20 mouse cellular contexts compared by ENCODE assay signal in the genomic region with DNA sequence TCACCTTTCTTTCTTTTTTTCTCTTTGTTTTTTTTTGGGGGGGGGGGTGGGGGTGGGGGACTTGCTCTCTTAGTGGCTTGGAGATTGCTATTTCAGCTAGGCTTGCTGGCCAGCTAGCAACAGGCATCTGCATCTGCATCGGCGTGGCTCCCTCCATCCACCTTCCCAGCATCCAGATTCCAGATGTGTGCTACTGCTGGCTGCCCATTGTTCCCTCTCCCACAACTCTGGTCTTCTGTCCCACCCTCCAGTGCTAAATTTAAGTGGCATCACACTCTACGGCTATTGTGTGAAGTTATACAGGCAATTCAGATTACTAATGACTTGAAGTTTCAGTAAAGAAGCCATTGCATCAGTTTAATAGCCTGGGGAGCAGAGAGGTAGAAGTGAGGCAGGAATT. TPM values are rescaled to one million over a fixed set of nuclear protein-coding genes. Genes with fewer than 3 reads are reported as not detected.
DNase-seq lines count a peak whose midpoint lies in the region; ATAC-seq and TF ChIP-seq lines count a peak whose summit lies in the region.
"Had no signal": no experiment of that assay in that cellular context is flagged by ENCODE, and none has a peak within 500 bp of the region (broad histone marks: within the 10 kb centered on the region; RNA-seq: fewer than 3 reads in every experiment).

No protein-coding gene starts in this region.

- TF ChIP-seq POLR2A in kidney, adult 2 months (IDR thresholded peaks at IDR 0.05; ENCODE audit: low read depth, low read length) = no peak

- H3K9me3 ChIP-seq in forebrain, embryonic 10.5 days = peaks cover 3% of the 10 kb centered on the region; the same call in 1 of the 2 replicates
- H3K9me3 ChIP-seq in forebrain, embryonic 14.5 days (replicated peaks; ENCODE audit: control insufficient read depth, low read length) = no peaks in the 10 kb centered on the region
- H3K9me3 ChIP-seq in heart, embryonic 15.5 days (replicated peaks) = no peaks in the 10 kb centered on the region
- H3K9me3 ChIP-seq in limb, embryonic 10.5 days (replicated peaks) = no peaks in the 10 kb centered on the region
- H3K9me3 ChIP-seq: neural tube, embryonic 15.5 days had no signal

- WGBS in forebrain, embryonic 10.5 days = 32% methylated on average over 3 of the region's 3 CpGs
- 37% methylated on average over 3 of the region's 3 CpGs for WGBS in forebrain, embryonic 14.5 days
- WGBS in heart, embryonic 15.5 days = 45% methylated on average over 3 of the region's 3 CpGs
- 32% methylated on average over 3 of the region's 3 CpGs for WGBS in limb, embryonic 10.5 days
- 80% methylated on average over 3 of the region's 3 CpGs for WGBS in kidney, adult 2 months

- no peak for ATAC-seq in forebrain, embryonic 14.5 days
- ATAC-seq in heart, embryonic 15.5 days (replicated peaks; ENCODE audit: insufficient number of reproducible peaks, insufficient read depth, low FRiP score, low read depth) = no peak
- ATAC-seq: activated CD4-positive, CD25-positive, alpha-beta regulatory T cell, adult 4 months; lung, postnatal 0 days; Patski had no signal

- H3K9ac ChIP-seq in forebrain, embryonic 14.5 days (ENCODE audit: low read length) = no peak overlapping the region
- H3K9ac ChIP-seq in heart, embryonic 15.5 days = no peak overlapping the region
- H3K9ac ChIP-seq: neural tube, embryonic 15.5 days had no signal

- TF ChIP-seq CTCF in kidney, adult 2 months (conservative IDR thresholded peaks at IDR 0.05; ENCODE audit: insufficient read depth, insufficient read length, low read depth, low read length) = no peak

- peaks cover 29% of the 10 kb centered on the region for H3K4me1 ChIP-seq in forebrain, embryonic 10.5 days
- H3K4me1 ChIP-seq in forebrain, embryonic 14.5 days (ENCODE audit: control insufficient read depth, insufficient read depth, low read length) = peaks cover 7% of the 10 kb centered on the region
- peaks cover 20% of the 10 kb centered on the region for H3K4me1 ChIP-seq in heart, embryonic 15.5 days (replicated peaks)
- H3K4me1 ChIP-seq in limb, embryonic 10.5 days = peaks cover 34% of the 10 kb centered on the region
- peaks cover 4% of the 10 kb centered on the region; the same call in 1 of the 2 replicates for H3K4me1 ChIP-seq in kidney, adult 2 months (ENCODE audit: control insufficient read depth, insufficient read depth, low read length)

- H3K36me3 ChIP-seq in forebrain, embryonic 10.5 days (replicated peaks) = no peaks in the 10 kb centered on the region
- no peaks in the 10 kb centered on the region for H3K36me3 ChIP-seq in forebrain, embryonic 14.5 days (ENCODE audit: control insufficient read depth, insufficient read depth, low read length)
- no peaks in the 10 kb centered on the region for H3K36me3 ChIP-seq in heart, embryonic 15.5 days
- no peaks in the 10 kb centered on the region for H3K36me3 ChIP-seq in limb, embryonic 10.5 days
- no peaks in the 10 kb centered on the region for H3K36me3 ChIP-seq in kidney, adult 2 months (ENCODE audit: control insufficient read depth, insufficient read depth, low read length)
- H3K36me3 ChIP-seq: neural tube, embryonic 15.5 days had no signal

- H3K27ac ChIP-seq in forebrain, embryonic 10.5 days = peak overlapping the region; percentile 86
- no peak overlapping the region for H3K27ac ChIP-seq in forebrain, embryonic 14.5 days (ENCODE audit: low read depth, low read length)
- peak overlapping the region; percentile 87 for H3K27ac ChIP-seq in heart, embryonic 15.5 days
- peak overlapping the region; percentile 91 for H3K27ac ChIP-seq in limb, embryonic 10.5 days
- H3K27ac ChIP-seq in kidney, adult 2 months (ENCODE audit: insufficient read depth, low read depth, low read length) = no peak overlapping the region
- H3K27ac ChIP-seq: left cerebral cortex, adult 2 months; neural tube, embryonic 15.5 days had no signal

- H3K4me3 ChIP-seq in forebrain, embryonic 10.5 days = peak overlapping the region; percentile 46; the same call in 1 of the 2 replicates
- no peak overlapping the region for H3K4me3 ChIP-seq in forebrain, embryonic 14.5 days (ENCODE audit: low read depth, low read length)
- H3K4me3 ChIP-seq in heart, embryonic 15.5 days = no peak overlapping the region
- peak overlapping the region; percentile 45 for H3K4me3 ChIP-seq in limb, embryonic 10.5 days
- no peak overlapping the region for H3K4me3 ChIP-seq in kidney, adult 2 months (ENCODE audit: insufficient read depth, low read depth, low read length)
- H3K4me3 ChIP-seq: left cerebral cortex, adult 2 months had no signal

- intact Hi-C loops in heart, postnatal 14 days (cut with DNase I) = no loop called here

- H3K27me3 ChIP-seq in forebrain, embryonic 10.5 days (ENCODE audit: poor library complexity, severe bottlenecking) = no peaks in the 10 kb centered on the region
- H3K27me3 ChIP-seq in forebrain, embryonic 14.5 days (replicated peaks; ENCODE audit: control insufficient read depth, insufficient read depth, low read length) = no peaks in the 10 kb centered on the region
- H3K27me3 ChIP-seq in heart, embryonic 15.5 days = no peaks in the 10 kb centered on the region
- H3K27me3 ChIP-seq in limb, embryonic 10.5 days (ENCODE audit: low read depth, poor library complexity, severe bottlenecking) = no peaks in the 10 kb centered on the region
- H3K27me3 ChIP-seq in kidney, adult 2 months (replicated peaks; ENCODE audit: control insufficient read depth, insufficient read depth, low read length) = no peaks in the 10 kb centered on the region

- no peak overlapping the region for H3K4me2 ChIP-seq in forebrain, embryonic 14.5 days (ENCODE audit: low read length)
- no peak overlapping the region for H3K4me2 ChIP-seq in heart, embryonic 15.5 days

- DNase-seq in forebrain, embryonic 10.5 days (ENCODE audit: extremely low spot score, low spot score) = no peak
- no peak for DNase-seq in forebrain, embryonic 14.5 days (ENCODE audit: low spot score)
- DNase-seq in heart, postnatal 14 days = no peak
- peak; percentile 7 for DNase-seq in ZHBTc4 (ENCODE audit: low read depth, low spot score)
- peak; percentile 49 for DNase-seq in limb, embryonic 10.5 days (ENCODE audit: low spot score)
- no peak for DNase-seq in right cerebral cortex, postnatal 25 days
- DNase-seq in kidney, adult 2 months = no peak
- DNase-seq: adrenal gland, postnatal 10 days; cerebellum, adult 9-11 months; kidney, adult 9 months; kidney, postnatal 25 days; liver; right cerebral cortex, postnatal 14 days; thymus, adult 2 months had no signal

RNA-seq across cellular contexts. Expression of gene Ltbp1, which starts 10.1 kb away (rescaled TPM):
- polyA plus RNA-seq in forebrain, embryonic 10.5 days (2016; fragmentation: Nextera tagmentation; extraction: Ambion mirVana) = 4.5 TPM in 2 replicates
- polyA plus RNA-seq in forebrain, embryonic 14.5 days (2014; fragmentation: Nextera tagmentation; extraction: Ambion mirVana) = 4.2 and 4.5 TPM in 2 replicates
- 19.6 and 28.9 TPM in 2 replicates for polyA plus RNA-seq in heart, embryonic 15.5 days (2015; fragmentation: Nextera tagmentation; extraction: Ambion mirVana)
- total RNA-seq in heart, postnatal 14 days (2021) = 10 to 100 TPM; 53.0 to 53.6 TPM
- polyA plus RNA-seq in limb, embryonic 10.5 days (2016; fragmentation: Nextera tagmentation; extraction: Ambion mirVana) = 7.1 and 16.4 TPM in 2 replicates
- 8.8 and 10.2 TPM in 2 replicates for polyA plus RNA-seq in kidney, adult 2 months (2012; rRNA removed)

Comparison
In these comparisons a context has a peak if more than half of its experiments do, and no peak if none do; other contexts are left out.
1. H3K27ac ChIP-seq: peak in forebrain, embryonic 10.5 days (single experiment), heart, embryonic 15.5 days (single experiment) and limb, embryonic 10.5 days (single experiment); none in forebrain, embryonic 14.5 days (single experiment) and kidney, adult 2 months (single experiment).
2. H3K4me3 ChIP-seq: peak in forebrain, embryonic 10.5 days (single experiment) and limb, embryonic 10.5 days (single experiment); none in forebrain, embryonic 14.5 days (single experiment), heart, embryonic 15.5 days (single experiment) and kidney, adult 2 months (single experiment).
3. DNase-seq: peak in ZHBTc4 (single experiment) and limb, embryonic 10.5 days (single experiment); none in forebrain, embryonic 10.5 days (single experiment), forebrain, embryonic 14.5 days (single experiment), heart, postnatal 14 days (0 of 2), right cerebral cortex, postnatal 25 days (single experiment) and kidney, adult 2 months (single experiment).